Mouse (Mus musculus) c-Kit-positive CD71-positive TER-119-positive erythroid progenitor cells, embryonic 14.5 days (primary cell): ENCODE measurements around the gene Kdr.

Experiments
- DNase-seq: peaks from one replicate; pipeline ENCODE4 v3.0.0-alpha.2; 2013; ENCODE audit warnings: low spot score

Kdr gene

GRCm38 (mm10) chr5:75906102-75906501, 72.2 kb downstream of the Kdr start:
- no peak for DNase-seq

- no peak for DNase-seq
Observed at GRCm38 (mm10) chr5:75900231-75900920, 77.9 kb downstream of the Kdr start.

GRCm38 (mm10) chr5:75895351-75895750, 82.9 kb downstream of the Kdr start:
- DNase-seq: no peak

GRCm38 (mm10) chr5:75892956-75893471, 85.2 kb downstream of the Kdr start:
- DNase-seq: no peak
